Mouse (Mus musculus) ovary, postnatal 10 days (tissue): ENCODE results near the gene Wbp1l.

Experiments used
- DNase-seq: peaks from one replicate; pipeline ENCODE4 v3.0.0; 2022; ENCODE audit warnings: low spot score

The Wbp1l gene

DNA sequence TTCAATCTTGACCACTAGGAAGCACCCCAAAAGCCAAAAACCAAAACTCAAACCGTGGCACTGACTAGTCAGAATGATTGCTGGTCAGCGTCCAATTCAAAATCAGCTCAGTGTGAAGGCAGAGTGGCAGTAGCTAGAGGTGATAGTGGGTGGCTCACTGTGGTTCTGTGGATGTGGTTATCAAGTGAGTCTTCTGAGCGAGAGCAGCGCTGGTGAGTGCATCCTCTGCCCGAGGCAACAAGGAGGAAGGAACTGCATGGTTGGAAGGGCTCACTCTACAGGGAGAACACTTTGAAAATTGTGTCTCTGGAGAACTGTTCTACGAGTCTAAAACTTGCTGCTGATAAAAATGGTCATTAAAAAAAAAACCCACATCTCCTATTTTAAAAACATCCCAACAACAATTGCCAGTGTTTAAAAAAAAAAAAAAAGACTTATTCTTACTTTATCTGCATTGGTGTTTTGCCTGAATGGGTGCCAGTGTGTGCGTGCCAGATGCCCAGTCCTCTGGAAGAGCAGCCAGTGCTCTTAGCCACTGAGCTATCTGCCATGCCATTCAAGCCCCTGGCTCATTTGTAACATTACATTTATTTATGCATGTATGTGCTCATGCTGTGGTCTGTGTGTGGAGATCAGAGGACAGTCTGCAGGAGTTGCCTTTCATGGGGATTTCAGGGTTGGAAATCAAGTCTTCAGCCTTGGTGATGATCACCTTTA, 107.1 kb downstream of the Wbp1l start:
- no peak for DNase-seq

DNA sequence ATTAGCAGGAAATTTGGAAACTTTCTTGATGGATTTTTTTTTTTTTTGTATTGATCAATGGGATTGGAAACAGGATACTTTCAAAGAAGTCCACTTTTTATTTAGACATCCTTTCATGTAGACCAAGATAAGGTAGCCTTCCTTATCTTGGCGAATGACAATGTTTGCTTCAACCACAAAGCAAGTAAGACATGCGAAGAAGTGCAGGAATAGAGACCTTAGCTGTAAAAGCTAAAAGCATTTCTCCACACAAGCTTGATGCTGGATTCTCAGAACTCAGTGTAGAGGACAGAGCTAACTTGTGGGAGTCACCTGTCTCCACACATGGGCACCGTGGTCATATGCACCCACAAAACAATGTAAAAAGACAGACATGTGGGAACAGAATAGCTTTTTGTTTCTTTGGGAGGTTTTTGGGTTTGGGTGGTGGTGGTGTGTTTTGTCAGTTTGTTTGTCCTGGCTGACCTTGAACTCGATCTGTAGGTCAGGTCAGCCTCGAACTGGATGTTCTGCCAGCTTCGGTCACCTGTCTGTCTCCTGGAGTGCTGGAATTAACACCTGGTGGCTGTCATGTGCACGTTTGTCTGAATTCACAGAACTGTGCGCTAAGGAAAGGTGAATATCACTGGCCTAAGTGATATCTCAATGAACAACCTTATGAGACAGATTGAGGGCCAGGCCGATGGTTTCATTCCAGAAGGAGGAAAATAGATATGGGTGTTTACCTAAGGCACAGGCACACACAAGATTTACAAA, 107.8 kb downstream of the Wbp1l start:
- no peak for DNase-seq
